Mouse (Mus musculus) megakaryocyte, adult 5-6 weeks (primary cell): Measurements from ENCODE around the gene Slc24a2. TPM values are rescaled to one million over a fixed set of nuclear protein-coding genes. Genes with fewer than 3 reads are reported as not detected.

ENCODE experiments used
- ATAC-seq: 2 replicates; pipeline ENCODE4 v1.8.0; 2016; ENCODE audit warnings: mild to moderate bottlenecking, inconsistent platforms; ENCODE audit not compliant: poor library complexity, severe bottlenecking
- total RNA-seq, 2 experiments: library from RNA; stranded (forward) in 1 of 2; stranded (reverse) in 1 of 2; fragments of 153-499, 151-499 nt in 1 of 2; fragments of 221-1000, 200-1000 nt in 1 of 2; gene quantifications; 2 replicates each; pipeline versions ENCODE4 v1.2.3 to v1.2.4; 2015 to 2017

Gene Slc24a2
- total RNA-seq, 2 experiments from 2014 or later: not detected

GRCm38 (mm10) chr4:86957576-86958411, 272.5 kb downstream of the Slc24a2 start:
- ATAC-seq: no peak

DNA sequence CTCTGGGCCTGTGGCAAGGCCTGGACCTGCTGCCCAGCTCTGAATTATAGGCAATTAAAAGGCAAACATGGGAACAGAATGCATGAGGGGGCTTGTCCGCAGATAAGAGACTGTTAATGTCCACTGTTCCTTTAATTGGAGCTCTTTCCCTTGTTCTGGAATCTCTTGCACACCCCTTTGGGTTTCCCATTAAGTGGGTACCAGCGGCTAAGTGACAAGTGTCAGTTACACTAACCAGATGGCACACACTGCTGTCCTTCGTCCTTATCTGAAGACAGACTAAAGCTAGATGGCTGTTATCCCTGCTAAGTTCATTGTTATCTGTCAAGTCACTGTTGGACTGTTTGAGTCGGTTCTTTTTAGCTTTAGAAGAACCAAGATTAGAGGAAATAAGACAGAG, 274.8 kb downstream of the Slc24a2 start:
- ATAC-seq: no peak

- no peak for ATAC-seq
Measured at GRCm38 (mm10) chr4:86953519-86953918, 276.8 kb downstream of the Slc24a2 start.

DNA sequence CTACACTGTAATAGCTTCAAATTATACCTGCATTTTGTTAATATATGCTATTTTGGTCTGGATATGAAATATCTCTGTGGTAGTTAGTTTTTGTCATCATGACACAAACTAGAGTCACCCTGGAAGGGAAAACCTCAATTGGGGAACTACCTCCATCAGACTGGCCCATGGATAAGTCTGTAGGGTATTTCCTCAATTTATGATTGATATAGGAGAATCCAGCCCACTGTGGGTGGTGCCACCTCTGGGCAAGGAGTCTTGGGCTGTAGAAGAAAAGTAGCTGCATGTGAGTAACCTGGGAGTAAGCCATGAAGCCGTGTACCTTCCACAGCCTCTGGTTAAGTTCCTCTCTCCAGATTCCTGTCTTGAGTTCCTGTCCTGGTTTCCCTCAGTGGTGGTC, 281.5 kb downstream of the Slc24a2 start:
- ATAC-seq: no peak

DNA sequence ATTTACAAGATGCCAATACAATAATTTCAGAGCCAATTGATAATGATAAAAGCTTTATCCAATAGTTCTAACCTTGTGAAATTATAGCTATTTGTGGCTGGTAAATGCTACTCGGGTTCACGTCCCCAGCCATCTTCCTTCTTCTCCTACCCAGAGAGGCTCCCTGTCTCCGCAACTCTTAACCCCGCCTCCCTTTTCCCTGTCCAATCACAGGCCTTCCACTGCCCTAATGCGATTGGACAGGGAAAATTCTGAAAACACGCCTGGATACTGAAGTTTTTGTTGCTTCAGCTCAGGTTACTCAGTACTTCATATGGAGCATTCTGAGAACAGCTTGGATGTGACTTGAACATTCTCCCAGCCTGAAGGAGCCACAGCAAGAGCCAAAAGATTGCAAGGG, 287.0 kb downstream of the Slc24a2 start:
- no peak for ATAC-seq

GRCm38 (mm10) chr4:86942656-86943055, 287.6 kb downstream of the Slc24a2 start:
- ATAC-seq: no peak

GRCm38 (mm10) chr4:86936706-86937105, 293.6 kb downstream of the Slc24a2 start:
- no peak for ATAC-seq

- no peak for ATAC-seq
Measured at GRCm38 (mm10) chr4:86936217-86936616, 294.1 kb downstream of the Slc24a2 start.
